8 mouse cellular contexts compared by ENCODE assay signal in the genomic region with DNA sequence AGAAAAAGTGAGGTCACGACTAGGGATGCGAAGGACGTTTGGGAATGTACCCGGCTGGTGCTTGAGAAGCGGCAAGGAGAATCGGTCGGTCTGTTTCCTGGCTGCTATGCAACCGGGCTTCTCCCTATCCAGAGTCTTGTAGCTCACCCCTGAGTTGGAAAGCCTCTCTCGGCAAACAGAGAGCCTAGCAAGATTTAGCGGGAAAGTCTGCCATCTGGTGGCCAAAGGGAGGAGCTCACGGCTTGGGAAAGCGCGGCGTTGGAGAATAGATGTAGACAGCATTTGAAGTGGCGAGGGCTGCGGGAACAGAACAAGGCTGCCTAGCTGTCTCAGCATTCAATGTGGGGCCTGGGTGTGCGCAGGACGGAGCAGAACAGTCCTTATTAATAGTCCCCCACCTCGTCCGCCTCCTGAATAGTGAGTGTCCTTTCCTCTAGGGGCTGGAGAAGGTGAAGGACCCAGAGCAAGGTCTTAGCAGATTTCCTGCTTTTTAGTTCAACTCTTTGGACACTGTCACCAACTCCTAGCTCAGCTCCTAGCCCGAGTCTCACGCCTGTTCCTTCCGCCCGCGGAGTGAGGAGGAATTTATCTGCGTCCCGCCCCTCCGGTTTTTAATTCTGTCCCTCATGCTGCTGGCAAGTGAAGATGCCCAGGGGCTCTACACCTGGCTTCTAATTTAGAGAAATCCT. TPM values are rescaled to one million over a fixed set of nuclear protein-coding genes. Genes with fewer than 3 reads are reported as not detected.
DNase-seq lines count a peak whose midpoint lies in the region; ATAC-seq and TF ChIP-seq lines count a peak whose summit lies in the region.

No protein-coding gene starts in this region.

- H3K9me3 ChIP-seq in E14TG2a.4 (ENCODE audit: low read length), result no peaks in the 10 kb centered on the region
- H3K9me3 ChIP-seq in forebrain, embryonic 14.5 days (replicated peaks; ENCODE audit: control insufficient read depth, low read length), result no peaks in the 10 kb centered on the region
- no peaks in the 10 kb centered on the region for H3K9me3 ChIP-seq in liver, embryonic 16.5 days (replicated peaks; ENCODE audit: control insufficient read depth, low read length)
- no peaks in the 10 kb centered on the region for H3K9me3 ChIP-seq in neural tube, embryonic 15.5 days (replicated peaks)

- intact Hi-C loops in heart, postnatal 14 days (cut with DNase I), result loop anchor here (1.0 to 5.0 kb wide), 3 partner anchors 79 to 1159 kb away; no protein-coding TSS in a partner anchor

- peaks cover 34% of the 10 kb centered on the region for H3K27me3 ChIP-seq in E14TG2a.4 (ENCODE audit: insufficient read depth, low read length)
- H3K27me3 ChIP-seq in forebrain, embryonic 14.5 days (replicated peaks; ENCODE audit: control insufficient read depth, insufficient read depth, low read length), result no peaks in the 10 kb centered on the region
- H3K27me3 ChIP-seq in liver, embryonic 16.5 days (ENCODE audit: control insufficient read depth, insufficient read depth, low read depth, low read length), result peaks cover 7% of the 10 kb centered on the region; the same call in 1 of the 2 replicates
- peaks cover 4% of the 10 kb centered on the region; the same call in 1 of the 2 replicates for H3K27me3 ChIP-seq in neural tube, embryonic 15.5 days (replicated peaks)

- peaks cover 33% of the 10 kb centered on the region for H3K4me1 ChIP-seq in E14TG2a.4 (replicated peaks; ENCODE audit: low read depth, low read length)
- H3K4me1 ChIP-seq in forebrain, embryonic 14.5 days (ENCODE audit: control insufficient read depth, insufficient read depth, low read length), result peaks cover 13% of the 10 kb centered on the region
- peaks cover 5% of the 10 kb centered on the region for H3K4me1 ChIP-seq in liver, embryonic 16.5 days (ENCODE audit: control insufficient read depth, low read depth, low read length)
- H3K4me1 ChIP-seq in neural tube, embryonic 15.5 days, result peaks cover 23% of the 10 kb centered on the region

- H3K4me2 ChIP-seq in forebrain, embryonic 14.5 days (ENCODE audit: low read length), result peak overlapping the region; percentile 49
- H3K4me2 ChIP-seq in liver, embryonic 16.5 days (ENCODE audit: low read depth, low read length), result peak overlapping the region; percentile 52
- H3K4me2 ChIP-seq in neural tube, embryonic 15.5 days, result peak overlapping the region; percentile 56

- H3K4me3 ChIP-seq in E14TG2a.4 (replicated peaks; ENCODE audit: low read length), result peak overlapping the region; percentile 39
- H3K4me3 ChIP-seq in forebrain, embryonic 14.5 days (ENCODE audit: low read depth, low read length), result no peak overlapping the region
- peak overlapping the region; percentile 23 for H3K4me3 ChIP-seq in liver, embryonic 16.5 days (ENCODE audit: low read depth, low read length)
- peak overlapping the region; percentile 19 for H3K4me3 ChIP-seq in neural tube, embryonic 15.5 days (replicated peaks)

- peak; percentile 93 for ATAC-seq in forebrain, embryonic 14.5 days
- peak; percentile 71 for ATAC-seq in liver, embryonic 16.5 days (ENCODE audit: low read depth)
- peak; percentile 90 for ATAC-seq in neural tube, embryonic 15.5 days (ENCODE audit: low FRiP score)

- peak; percentile 81 for DNase-seq in c-Kit-positive CD71-positive TER-119-negative erythroid progenitor cells, embryonic 14.5 days (ENCODE audit: low read depth)
- DNase-seq in forebrain, embryonic 14.5 days (ENCODE audit: low spot score), result peak; percentile 98
- peak; percentile 83 to 92 for DNase-seq in heart, postnatal 14 days
- peak; percentile 96 for DNase-seq in large intestine, adult 2 months (ENCODE audit: low read depth, low spot score)
- DNase-seq in thymus, postnatal 0 days (ENCODE audit: low spot score), result peak; percentile 70

- H3K27ac ChIP-seq in forebrain, embryonic 14.5 days (ENCODE audit: low read depth, low read length), result 0 out of 2 replicates have a peak overlapping the region, but pooled peaks have one; percentile 5
- no peak overlapping the region for H3K27ac ChIP-seq in liver, embryonic 16.5 days (ENCODE audit: low read length)
- 0 out of 2 replicates have a peak overlapping the region, but pooled peaks have one; percentile 37 for H3K27ac ChIP-seq in neural tube, embryonic 15.5 days (replicated peaks)

- WGBS in forebrain, embryonic 14.5 days, result 5% methylated on average over 28 of the region's 28 CpGs
- 7% methylated on average over 28 of the region's 28 CpGs for WGBS in large intestine, adult 2 months
- 8% methylated on average over 28 of the region's 28 CpGs for WGBS in liver, embryonic 16.5 days (ENCODE audit: insufficient replicate concordance)
- 3% methylated on average over 28 of the region's 28 CpGs for WGBS in neural tube, embryonic 15.5 days

- peak; percentile 78 for TF ChIP-seq CTCF in E14TG2a.4 (conservative IDR thresholded peaks at IDR 0.05; ENCODE audit: low read length)

- H3K36me3 ChIP-seq in E14TG2a.4 (ENCODE audit: insufficient read depth, low read length), result no peaks in the 10 kb centered on the region
- no peaks in the 10 kb centered on the region for H3K36me3 ChIP-seq in forebrain, embryonic 14.5 days (ENCODE audit: control insufficient read depth, insufficient read depth, low read length)
- no peaks in the 10 kb centered on the region for H3K36me3 ChIP-seq in liver, embryonic 16.5 days (ENCODE audit: control insufficient read depth, insufficient read depth)
- H3K36me3 ChIP-seq in neural tube, embryonic 15.5 days, result no peaks in the 10 kb centered on the region

- peak overlapping the region; percentile 36; the same call in 1 of the 2 replicates for H3K9ac ChIP-seq in forebrain, embryonic 14.5 days (ENCODE audit: low read length)
- no peak overlapping the region for H3K9ac ChIP-seq in liver, embryonic 16.5 days (ENCODE audit: low read depth, low read length)
- no peak overlapping the region; the same call in 1 of the 2 replicates for H3K9ac ChIP-seq in neural tube, embryonic 15.5 days (replicated peaks)

RNA-seq across cellular contexts. Expression of a gene that starts 21.1 kb away (rescaled TPM):
- 10.4 and 11.1 TPM in 2 replicates for polyA plus RNA-seq in forebrain, embryonic 14.5 days (2014; fragmentation: Nextera tagmentation; extraction: Ambion mirVana)
- 1 to 10 TPM in 1 of 2 experiments, under 1 TPM in 1; 0.98 to 1.2 TPM for total RNA-seq in heart, postnatal 14 days (2021)
- 20.3 and 35.1 TPM in 2 replicates for polyA plus RNA-seq in large intestine, adult 2 months (2012; rRNA removed)
- polyA plus RNA-seq in liver, embryonic 16.5 days (2015; fragmentation: Nextera tagmentation; extraction: Ambion mirVana), result 0.98 and 1.1 TPM in 2 replicates
- 4.6 and 7.0 TPM in 2 replicates for polyA plus RNA-seq in neural tube, embryonic 15.5 days (2015; fragmentation: Nextera tagmentation; extraction: Ambion mirVana)
- polyA plus RNA-seq in thymus, postnatal 0 days (2015; fragmentation: Nextera tagmentation; extraction: Ambion mirVana), result 1.2 and 1.5 TPM in 2 replicates
